Mouse (Mus musculus) forebrain, embryonic 15.5 days (tissue): ENCODE data around the gene Zfp57. TPM values are rescaled to one million over a fixed set of nuclear protein-coding genes. Genes with fewer than 3 reads are reported as not detected.
"Not testable (repeated sequence)": the region's sequence is repeated elsewhere in the genome, so short reads cannot be mapped to it uniquely, and the experiment has no call there.

ENCODE experiments used
- ATAC-seq: fragments of 200-750 bp; cut with Nextera tagmentation; replicated peaks from 2 replicates; pipeline ENCODE4 v1.8.0; 2017; ENCODE audit warnings: mild to moderate bottlenecking, moderate TSS enrichment, moderate library complexity
- H3K27ac ChIP-seq: fragments of 300-500 bp; sonication (generic); replicated peaks from 2 replicates; pipeline ENCODE4 v1.5.1; 2015; ENCODE audit warnings: mild to moderate bottlenecking, inconsistent platforms
- H3K27me3 ChIP-seq: fragments of 300-500 bp; sonication (generic); 2 replicates; pipeline ENCODE4 v1.6.1; 2015; ENCODE audit warnings: inconsistent platforms
- H3K36me3 ChIP-seq: fragments of 300-500 bp; sonication (generic); 2 replicates; pipeline ENCODE4 v1.6.1; 2015; ENCODE audit warnings: mild to moderate bottlenecking, inconsistent platforms
- H3K4me1 ChIP-seq: fragments of 300-500 bp; sonication (generic); 2 replicates; pipeline ENCODE4 v1.6.1; 2015; ENCODE audit warnings: inconsistent platforms
- H3K4me2 ChIP-seq: fragments of 300-500 bp; sonication (generic); replicated peaks from 2 replicates; pipeline ENCODE4 v1.6.1; 2015; ENCODE audit warnings: mild to moderate bottlenecking, inconsistent platforms
- H3K4me3 ChIP-seq: fragments of 300-500 bp; sonication (generic); 2 replicates; pipeline ENCODE4 v1.5.1; 2015; ENCODE audit warnings: mild to moderate bottlenecking, inconsistent platforms
- H3K9ac ChIP-seq: fragments of 300-500 bp; sonication (generic); replicated peaks from 2 replicates; pipeline ENCODE4 v1.6.1; 2015; ENCODE audit warnings: mild to moderate bottlenecking, inconsistent platforms
- H3K9me3 ChIP-seq: fragments of 300-500 bp; sonication (generic); 2 replicates; pipeline ENCODE4 v1.6.1; 2016; ENCODE audit warnings: inconsistent platforms
- WGBS: fragments of 180-500 bp; shearing (Covaris S2); methylation state at CpG from one replicate; pipeline ENCODE4 v1.1.7; 2015; ENCODE audit warnings: mixed read lengths; 5-methylcytosine and 5-hydroxymethylcytosine counted together
- polyA plus RNA-seq: library from polyadenylated mRNA; unstranded; fragments of >200 nt; fragmentation: Nextera tagmentation; extraction: Ambion mirVana; gene quantifications from 2 replicates; pipeline ENCODE4 v1.2.1, GENCODE M21; 2015

Gene Zfp57
- polyA plus RNA-seq, 1 experiment from 2014 or later: 329 TPM

DNA sequence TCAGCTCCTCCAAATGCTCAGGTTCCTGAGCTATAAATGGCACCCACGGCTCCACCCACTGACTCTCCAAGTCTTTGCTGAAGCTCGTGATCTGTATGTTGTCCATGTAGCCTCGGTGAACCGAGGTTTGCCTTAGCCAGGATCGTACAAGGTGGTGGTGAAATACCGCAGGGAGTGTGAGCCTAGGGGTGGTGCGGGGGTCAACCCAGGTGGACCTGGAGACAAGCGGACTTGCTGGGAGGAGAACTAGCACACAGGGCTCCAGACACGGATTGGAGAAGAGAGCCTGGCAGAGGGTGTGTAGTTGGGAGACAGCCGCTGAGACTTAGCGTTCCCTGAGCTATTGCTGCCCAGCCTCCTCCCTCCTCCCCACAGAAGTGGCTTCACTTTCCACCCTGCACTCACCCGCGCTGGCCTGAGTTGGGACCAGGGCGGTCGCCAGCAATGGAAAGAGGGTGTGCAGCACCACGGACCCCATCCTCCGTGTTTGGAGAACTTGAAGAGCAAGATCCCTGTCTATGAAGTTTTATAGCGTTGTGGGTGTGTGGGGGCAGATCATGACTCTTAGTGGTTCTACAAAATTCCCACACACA, 19.6 kb upstream of the Zfp57 start, which contains the start of gene 2410137M14Rik:
Gene 2410137M14Rik, minus strand, starts transcription at position 17 of the 593 bp plus-strand sequence.
- Histone ChIP-seq H3K4me1 (no peaks in the 10 kb centered on the region), H3K27me3 (0 out of 2 replicates have a peak, but pooled peaks cover 4% of the 10 kb centered on the region), H3K9me3 (no peaks in the 10 kb centered on the region), H3K9ac (no peak within 1 kb of the TSS), H3K4me2 (no peak within 1 kb of the TSS), H3K4me3 (no peak within 1 kb of the TSS), H3K27ac (no peak within 1 kb of the TSS), H3K36me3 (no peaks in the 10 kb centered on the region)
- no peak for ATAC-seq
- 15% methylated on average over 18 of the region's 18 CpGs for WGBS

DNA sequence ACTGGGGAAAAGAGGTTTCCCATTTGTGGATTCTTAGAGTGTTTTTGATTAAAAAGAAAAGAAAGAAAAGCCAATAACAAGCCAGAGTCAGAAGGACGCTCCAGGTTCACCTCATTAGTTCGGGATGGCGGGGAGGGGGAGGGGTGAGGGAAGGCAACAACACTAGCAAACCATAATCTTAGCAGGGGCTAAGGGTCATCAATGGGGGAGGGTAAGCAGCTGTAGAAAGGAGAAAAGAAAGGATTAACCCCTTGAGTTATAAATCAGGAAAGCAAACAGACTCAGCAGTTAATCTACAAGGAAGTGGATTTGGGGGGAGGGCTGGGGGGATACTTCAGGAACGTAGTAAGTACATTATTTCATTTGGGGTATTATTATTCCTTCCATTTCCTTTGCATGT, 19.1 kb upstream of the Zfp57 start:
- Histone ChIP-seq H3K4me3 (no peak overlapping the region), H3K9ac (no peak overlapping the region), H3K36me3 (no peaks in the 10 kb centered on the region), H3K27ac (no peak overlapping the region), H3K4me2 (no peak overlapping the region), H3K9me3 (no peaks in the 10 kb centered on the region), H3K27me3 (peaks cover 4% of the 10 kb centered on the region; the same call in 1 of the 2 replicates), H3K4me1 (no peaks in the 10 kb centered on the region)
- ATAC-seq: no peak
- WGBS: 3% methylated on average over 4 of the region's 4 CpGs

DNA sequence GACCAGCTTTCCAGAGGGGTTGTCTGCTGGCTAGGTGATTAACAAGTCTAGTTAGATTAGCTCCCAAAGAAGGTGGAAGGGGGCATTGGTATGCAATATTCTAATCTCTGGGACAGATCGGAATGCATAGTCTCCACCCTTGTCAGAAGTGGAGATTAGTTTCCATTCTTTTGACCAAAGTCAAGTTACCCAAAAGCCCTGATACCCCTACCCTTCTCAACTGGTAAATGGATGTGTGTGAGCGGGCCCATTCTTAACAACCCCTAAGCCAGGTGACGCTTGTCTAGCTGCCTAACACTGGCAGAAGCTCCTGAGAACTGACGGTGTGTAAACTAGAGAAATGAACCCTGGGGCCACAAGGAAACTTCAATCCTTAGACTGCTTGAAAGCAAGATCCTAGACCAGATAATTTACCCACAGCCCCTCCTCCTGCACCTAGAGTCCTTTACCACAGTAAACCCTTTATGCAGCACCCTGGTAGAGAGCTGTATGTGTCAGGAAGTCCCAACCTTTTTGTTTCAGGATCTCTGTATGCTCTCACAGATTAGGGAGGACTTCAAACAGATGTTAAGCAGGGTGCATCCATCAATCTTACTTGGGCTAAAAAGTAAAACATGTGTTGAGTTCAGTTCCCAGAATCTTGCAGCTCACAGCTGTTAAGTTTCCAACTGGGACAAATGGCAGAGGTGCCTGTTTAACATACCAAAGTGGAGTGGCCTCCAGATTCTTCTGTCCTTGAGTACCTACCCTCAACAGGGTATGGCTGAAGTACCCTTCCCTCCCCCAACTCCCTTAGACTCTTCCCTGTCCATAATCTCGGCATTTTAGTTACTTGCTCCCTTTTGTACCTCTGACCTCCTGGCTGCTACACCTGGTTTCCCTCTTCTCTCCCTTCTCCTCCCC, 18.5 kb upstream of the Zfp57 start:
- H3K4me3 ChIP-seq: no peak overlapping the region
- ATAC-seq: no peak

DNA sequence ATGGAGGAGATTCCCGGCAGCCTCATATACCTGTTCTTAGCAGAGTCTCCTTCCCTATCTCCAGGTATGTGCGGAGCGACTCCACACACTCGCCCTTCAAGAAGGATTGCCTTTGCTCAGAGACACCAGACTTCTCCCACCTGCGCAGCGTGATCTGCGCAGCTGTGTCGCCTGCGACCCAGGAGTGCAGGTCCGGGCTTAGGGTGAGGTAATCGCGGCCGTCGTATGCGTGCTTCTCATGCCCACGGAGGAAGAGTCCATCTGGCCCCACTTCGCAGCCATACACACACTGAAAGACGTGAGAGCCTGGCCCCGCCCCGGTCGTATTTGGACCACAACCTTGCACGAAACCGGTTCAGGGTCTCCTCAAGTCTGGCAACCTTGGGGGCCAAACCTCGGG, 12.5 kb upstream of the Zfp57 start:
- no peak for ATAC-seq

More for the DNA sequence above, 18.5 kb upstream of the Zfp57 start:
- no peak overlapping the region for H3K27ac ChIP-seq
- H3K36me3 ChIP-seq: no peaks in the 10 kb centered on the region
- H3K4me2 ChIP-seq: no peak overlapping the region
- 37% methylated on average over 5 of the region's 5 CpGs for WGBS
- H3K27me3 ChIP-seq: peaks cover 7% of the 10 kb centered on the region
- no peaks in the 10 kb centered on the region for H3K4me1 ChIP-seq
- H3K9ac ChIP-seq: no peak overlapping the region
- no peaks in the 10 kb centered on the region for H3K9me3 ChIP-seq

DNA sequence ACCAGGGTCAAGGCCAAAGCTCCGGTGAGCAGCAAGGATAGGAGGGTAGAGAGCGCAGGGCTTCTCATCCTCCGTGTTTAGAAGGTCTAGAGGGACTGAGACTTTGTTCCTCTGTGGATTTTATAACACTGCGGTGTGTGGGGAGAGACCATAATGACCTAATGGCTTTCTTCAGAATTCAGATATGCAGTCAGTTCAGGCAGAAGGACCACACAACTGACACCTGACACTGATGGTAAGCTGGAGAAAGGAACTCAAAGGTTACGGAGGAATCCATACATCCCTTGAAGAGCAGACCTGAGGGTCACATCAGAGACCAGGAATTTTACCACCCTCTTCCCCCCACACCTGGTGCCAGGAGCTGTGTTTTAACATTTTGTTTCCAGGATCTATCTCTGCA, 11.5 kb upstream of the Zfp57 start, which contains the start of gene H2-M5:
Gene H2-M5, minus strand, starts transcription at position 101 of the 400 bp plus-strand sequence.
- Histone ChIP-seq H3K4me2 (0 out of 2 replicates have a peak within 1 kb of the TSS, but pooled peaks have one; percentile 9), H3K9ac (no peak within 1 kb of the TSS), H3K4me1 (no peaks in the 10 kb centered on the region), H3K27me3 (peaks cover 19% of the 10 kb centered on the region), H3K27ac (no peak within 1 kb of the TSS), H3K4me3 (no peak within 1 kb of the TSS), H3K36me3 (no peaks in the 10 kb centered on the region), H3K9me3 (no peaks in the 10 kb centered on the region)
- no peak for ATAC-seq
- 24% methylated on average over 5 of the region's 5 CpGs for WGBS

More for the DNA sequence above, 12.5 kb upstream of the Zfp57 start:
- H3K4me1 ChIP-seq: no peaks in the 10 kb centered on the region
- no peaks in the 10 kb centered on the region for H3K36me3 ChIP-seq
- 0 out of 2 replicates have a peak overlapping the region, but pooled peaks have one; percentile 9 for H3K4me2 ChIP-seq
- peaks cover 19% of the 10 kb centered on the region for H3K27me3 ChIP-seq
- no peak overlapping the region for H3K27ac ChIP-seq
- no peaks in the 10 kb centered on the region for H3K9me3 ChIP-seq
- 6% methylated on average over 24 of the region's 24 CpGs for WGBS
- H3K9ac ChIP-seq: no peak overlapping the region
- H3K4me3 ChIP-seq: no peak overlapping the region

DNA sequence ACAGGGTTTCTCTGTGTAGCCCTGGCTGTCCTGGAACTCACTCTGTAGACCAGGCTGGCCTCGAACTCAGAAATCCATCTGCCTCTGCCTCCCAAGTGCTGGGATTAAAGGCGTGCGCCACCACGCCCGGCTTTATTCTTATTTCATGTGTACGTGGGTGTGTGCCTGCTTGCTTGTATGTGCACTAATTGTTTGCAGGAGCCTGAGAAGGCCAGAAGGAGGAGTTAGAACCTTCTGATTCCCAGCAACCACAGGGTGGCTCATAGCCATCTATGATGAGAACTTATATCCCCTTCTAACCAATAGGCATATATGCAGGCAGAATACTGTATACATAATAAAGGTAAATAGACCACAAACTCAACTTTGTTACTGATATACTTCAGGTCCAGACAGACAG, 10.3 kb upstream of the Zfp57 start:
- not testable (repeated sequence) for H3K4me1 ChIP-seq, H3K9me3 ChIP-seq, H3K4me2 ChIP-seq, H3K27ac ChIP-seq, ATAC-seq, H3K4me3 ChIP-seq, H3K9ac ChIP-seq, H3K36me3 ChIP-seq
- H3K27me3 ChIP-seq: peaks cover 19% of the 10 kb centered on the region
- 90% methylated on average over 6 of the region's 6 CpGs for WGBS

DNA sequence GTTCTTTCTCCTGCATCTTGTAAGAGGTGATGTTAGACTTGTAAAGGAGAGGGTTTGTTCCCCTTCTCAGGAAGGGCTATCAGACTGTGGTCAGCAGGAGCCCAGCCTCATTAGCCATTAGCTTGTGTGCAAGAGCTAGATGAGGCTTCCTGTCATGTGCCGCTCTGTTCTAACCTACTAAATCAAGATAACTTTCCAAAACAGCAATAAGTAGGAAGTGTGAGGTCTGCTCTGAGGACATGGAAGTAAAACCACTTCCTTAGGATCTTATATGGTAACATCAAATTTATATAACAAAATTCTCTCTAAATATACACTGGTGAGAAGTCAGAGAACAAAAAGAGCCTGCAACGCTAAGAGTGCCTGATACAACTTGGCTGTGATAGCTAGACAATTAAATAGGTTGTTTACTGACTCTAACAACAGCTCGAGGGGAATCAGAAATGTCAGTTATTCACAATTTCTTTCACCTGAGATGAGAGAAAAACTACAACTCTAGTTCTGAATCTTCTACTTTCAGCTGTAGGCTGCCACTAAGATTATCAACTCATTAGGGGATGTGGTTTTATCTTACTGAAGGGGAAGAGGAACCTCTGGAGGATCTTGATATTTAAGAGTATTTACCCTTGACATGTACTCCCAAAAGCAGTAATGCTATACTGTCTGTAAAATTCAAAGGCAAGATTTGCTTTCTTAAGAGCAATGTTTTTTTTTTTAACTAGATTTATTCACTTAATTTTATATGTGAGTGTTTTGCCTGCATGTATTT, 8.4 kb upstream of the Zfp57 start:
- no peak for ATAC-seq
- Histone ChIP-seq H3K36me3 (no peaks in the 10 kb centered on the region), H3K4me3 (no peak overlapping the region), H3K9ac (no peak overlapping the region), H3K27me3 (peaks cover 16% of the 10 kb centered on the region), H3K9me3 (no peaks in the 10 kb centered on the region), H3K4me1 (no peaks in the 10 kb centered on the region), H3K27ac (no peak overlapping the region), H3K4me2 (no peak overlapping the region)
- WGBS: 80% methylated on average over 3 of the region's 3 CpGs

DNA sequence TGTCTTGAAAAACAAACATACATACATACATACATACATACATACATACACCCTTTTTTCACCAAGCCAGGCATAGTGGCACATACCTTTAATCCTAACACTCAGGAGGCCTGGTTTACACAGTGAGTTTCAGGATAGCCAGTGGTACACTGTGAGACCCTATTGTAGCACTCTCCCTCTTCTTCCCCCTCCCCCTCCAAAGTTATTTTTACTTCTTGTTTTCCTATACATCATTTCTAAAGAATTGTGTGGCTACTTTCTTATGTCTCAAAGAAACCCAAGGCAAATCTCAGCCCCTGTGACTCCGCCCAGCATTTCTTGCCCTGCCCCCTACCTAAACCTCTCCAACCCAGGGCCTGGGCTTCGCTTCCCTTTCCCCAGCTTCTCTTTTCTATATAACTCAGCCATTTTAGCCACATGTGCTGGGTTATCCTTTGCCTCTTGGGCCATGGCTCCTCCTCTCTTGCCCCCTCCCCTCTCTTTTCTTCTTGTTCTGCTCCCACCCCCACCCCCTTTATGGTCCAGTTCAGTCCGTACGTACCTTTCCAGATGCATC, 7.1 kb upstream of the Zfp57 start:
- Histone ChIP-seq H3K27ac (no peak overlapping the region), H3K9me3 (no peaks in the 10 kb centered on the region), H3K4me3 (no peak overlapping the region), H3K9ac (no peak overlapping the region), H3K27me3 (peaks cover 8% of the 10 kb centered on the region), H3K36me3 (no peaks in the 10 kb centered on the region), H3K4me2 (no peak overlapping the region), H3K4me1 (no peaks in the 10 kb centered on the region)
- ATAC-seq: no peak
- 90% methylated on average over 4 of the region's 4 CpGs for WGBS

DNA sequence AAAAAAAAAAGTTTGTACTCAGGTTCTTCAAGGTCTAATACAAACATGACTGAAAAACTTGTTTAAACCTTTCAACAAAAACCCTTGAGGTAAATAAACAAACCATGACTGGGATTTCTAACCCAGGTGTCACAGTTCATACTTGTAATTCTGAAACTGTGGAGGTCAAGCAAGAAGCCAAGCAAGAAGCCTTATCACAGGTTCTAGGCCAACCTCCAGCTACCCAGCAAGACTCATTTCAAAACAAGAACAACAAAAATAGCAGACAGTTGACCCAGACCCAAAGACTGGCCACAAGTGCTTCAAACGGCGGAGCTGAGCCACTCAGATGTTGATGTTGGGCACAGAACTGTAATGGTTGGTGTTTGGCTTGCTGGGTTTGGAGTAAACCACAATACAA, 6.4 kb upstream of the Zfp57 start:
- no peak for ATAC-seq
- Histone ChIP-seq H3K27ac (no peak overlapping the region), H3K4me2 (no peak overlapping the region), H3K27me3 (peaks cover 1% of the 10 kb centered on the region), H3K9me3 (no peaks in the 10 kb centered on the region), H3K36me3 (no peaks in the 10 kb centered on the region), H3K9ac (no peak overlapping the region), H3K4me1 (no peaks in the 10 kb centered on the region), H3K4me3 (no peak overlapping the region)
- WGBS: 92% methylated on average over 2 of the region's 2 CpGs

DNA sequence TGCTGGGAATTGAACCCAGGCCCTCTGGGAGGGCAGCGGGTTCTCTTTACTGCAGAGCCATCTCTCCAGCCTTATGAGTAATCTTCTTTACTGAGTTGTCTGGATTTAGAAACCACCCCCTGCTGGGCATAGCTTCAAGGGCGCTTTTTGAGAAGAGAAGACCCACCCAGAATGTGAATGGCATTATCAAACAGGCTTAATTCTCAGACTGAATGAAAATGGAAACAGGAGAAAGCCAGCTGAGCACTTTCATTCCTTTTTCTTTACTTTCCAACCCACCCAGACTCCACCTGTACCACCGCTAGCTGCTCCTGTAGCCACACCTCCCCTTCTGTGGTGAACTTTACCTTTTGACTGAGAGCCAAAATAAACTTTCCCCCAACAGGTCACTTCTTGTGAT, 5.5 kb upstream of the Zfp57 start:
- WGBS: 51% methylated on average over 3 of the region's 3 CpGs
- ATAC-seq: no peak
- no peak overlapping the region for H3K4me2 ChIP-seq
- H3K4me3 ChIP-seq: no peak overlapping the region
- H3K36me3 ChIP-seq: no peaks in the 10 kb centered on the region
- H3K4me1 ChIP-seq: no peaks in the 10 kb centered on the region
- no peak overlapping the region for H3K9ac ChIP-seq
- H3K9me3 ChIP-seq: no peaks in the 10 kb centered on the region
- H3K27ac ChIP-seq: no peak overlapping the region
- H3K27me3 ChIP-seq: no peaks in the 10 kb centered on the region

DNA sequence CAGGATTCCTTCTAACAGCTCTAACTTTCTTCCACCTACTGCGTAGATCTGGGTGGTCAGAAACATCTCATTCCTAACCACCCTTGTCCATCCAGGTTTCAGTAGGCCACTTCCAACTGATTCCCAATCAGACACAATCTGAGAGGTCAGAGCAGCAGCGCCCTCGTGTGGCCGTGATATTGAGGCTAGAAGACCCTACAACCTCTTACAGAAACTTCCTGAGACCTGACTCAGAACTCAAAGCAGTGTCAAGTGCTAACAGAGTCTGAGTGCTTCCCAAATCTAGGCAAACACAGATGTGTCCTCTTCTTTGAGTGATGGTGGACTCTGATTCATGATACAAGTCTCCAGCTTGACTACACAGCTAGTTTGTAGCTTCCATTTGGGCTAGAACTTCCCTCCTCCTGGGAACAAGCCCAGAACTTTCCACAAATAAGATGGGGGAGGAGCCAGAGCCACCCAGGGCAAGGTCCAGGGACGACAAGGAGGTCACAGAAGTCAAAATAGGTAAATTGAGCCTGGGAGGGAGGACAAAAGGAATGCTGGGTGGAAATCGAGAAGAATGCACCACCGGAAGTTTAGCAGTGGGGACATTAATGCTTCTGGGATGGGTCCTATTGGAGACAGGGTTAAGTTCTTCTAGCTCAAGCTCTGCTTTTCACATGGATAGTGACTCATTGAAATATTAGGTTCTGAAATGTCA, 3.8 kb upstream of the Zfp57 start:
- no peaks in the 10 kb centered on the region for H3K36me3 ChIP-seq
- ATAC-seq: no peak
- no peak overlapping the region for H3K9ac ChIP-seq
- no peak overlapping the region for H3K4me3 ChIP-seq
- H3K4me1 ChIP-seq: no peaks in the 10 kb centered on the region
- H3K4me2 ChIP-seq: no peak overlapping the region
- no peaks in the 10 kb centered on the region for H3K9me3 ChIP-seq
- 28% methylated on average over 7 of the region's 7 CpGs for WGBS
- no peaks in the 10 kb centered on the region for H3K27me3 ChIP-seq
- no peak overlapping the region for H3K27ac ChIP-seq
